Mouse (Mus musculus) splenic B cell, adult 2 months (primary cell): Measurements from ENCODE around the gene Ptpdc1.

ENCODE experiments used
- DNase-seq: peaks from one replicate; pipeline ENCODE4 v3.0.0-alpha.2; 2011; ENCODE audit warnings: low read depth, low spot score
- H3K27me3 ChIP-seq: 2 replicates; pipeline ENCODE4 v1.6.1; 2012; ENCODE audit warnings: mild to moderate bottlenecking, low read length, moderate library complexity, mixed read lengths; ENCODE audit not compliant: control insufficient read depth, poor library complexity, insufficient read depth, severe bottlenecking
- H3K36me3 ChIP-seq: 2 replicates; pipeline ENCODE4 v1.6.1; 2012; ENCODE audit warnings: mild to moderate bottlenecking, low read length, moderate library complexity, mixed read lengths; ENCODE audit not compliant: control insufficient read depth, poor library complexity, insufficient read depth, severe bottlenecking

Ptpdc1 gene

GRCm38 (mm10) chr13:48528123-48528871 is 97.2 kb downstream of the Ptpdc1 start:
- H3K36me3 ChIP-seq = no peaks in the 10 kb centered on the region
- peak; percentile 88 for DNase-seq
- H3K27me3 ChIP-seq = no peaks in the 10 kb centered on the region
